Mouse (Mus musculus) liver, embryonic 14.5 days (tissue): ENCODE measurements at regions not wholly inside any gene's neighbourhood (a gene's known extent, or its start where the extent isn't known, plus 50 kb on each side); places are given as distances from the start of the nearest gene placed in this dataset.

Experiments used
- ATAC-seq: fragments of 200-750 bp; cut with Nextera tagmentation; 2 replicates; pipeline ENCODE4 v1.8.0; 2017; ENCODE audit warnings: moderate number of reproducible peaks, mild to moderate bottlenecking, moderate library complexity; ENCODE audit not compliant: insufficient read depth
- DNase-seq, 3 experiments: peaks; one replicate each; pipeline ENCODE4 v3.0.0-alpha.2; 2012 to 2013; ENCODE audit warnings: low read depth in 3 of 3, low spot score in 3 of 3
- H3K27ac ChIP-seq: fragments of 300-500 bp; sonication (generic); 2 replicates; pipeline ENCODE4 v1.5.1; 2014; ENCODE audit warnings: moderate library complexity, mild to moderate bottlenecking, control low read depth, inconsistent platforms
- H3K27me3 ChIP-seq: fragments of 300-500 bp; sonication (generic); 2 replicates; pipeline ENCODE4 v1.6.1; 2014; ENCODE audit warnings: mild to moderate bottlenecking, low read length, moderate library complexity; ENCODE audit not compliant: control insufficient read depth, insufficient read depth
- H3K36me3 ChIP-seq: fragments of 300-500 bp; sonication (generic); replicated peaks from 2 replicates; pipeline ENCODE4 v1.6.1; 2014; ENCODE audit warnings: low read depth; ENCODE audit not compliant: control insufficient read depth, insufficient read depth
- H3K4me1 ChIP-seq, 2 experiments: fragments of 200-500 bp in 1 of 2; fragments of 300-500 bp in 1 of 2; sonication (generic) in 1 of 2; replicated peaks; 2 replicates each; pipeline ENCODE4 v1.6.1; 2012 to 2014; ENCODE audit warnings: antibody characterized with exemption in 1 of 2, inconsistent platforms in 1 of 2, low read length in 1 of 2; ENCODE audit not compliant: control insufficient read depth in 2 of 2, insufficient read depth in 2 of 2
- H3K4me2 ChIP-seq: fragments of 300-500 bp; sonication (generic); 2 replicates; pipeline ENCODE4 v1.6.1; 2014; ENCODE audit warnings: low read depth, mild to moderate bottlenecking, control low read depth, moderate library complexity
- H3K4me3 ChIP-seq, 2 experiments: fragments of 200-500 bp in 1 of 2; fragments of 300-500 bp in 1 of 2; sonication (generic) in 1 of 2; 2 replicates each; pipeline ENCODE4 v1.5.1; 2012 to 2014; ENCODE audit warnings: low read depth in 2 of 2, low read length in 2 of 2, mild to moderate bottlenecking in 2 of 2, control low read depth in 1 of 2, inconsistent platforms in 1 of 2, moderate library complexity in 1 of 2; ENCODE audit not compliant: insufficient read depth in 1 of 2
- H3K9ac ChIP-seq: fragments of 300-500 bp; sonication (generic); replicated peaks from 2 replicates; pipeline ENCODE4 v1.6.1; 2014; ENCODE audit warnings: mild to moderate bottlenecking, control low read depth, moderate library complexity
- H3K9me3 ChIP-seq: fragments of 300-500 bp; sonication (generic); 2 replicates; pipeline ENCODE4 v1.6.1; 2016; ENCODE audit warnings: low read length, mixed read lengths; ENCODE audit not compliant: control insufficient read depth
- CTCF ChIP-seq: IDR thresholded peaks from 2 replicates; pipeline ENCODE4 v1.5.1; 2016; ENCODE audit warnings: antibody characterized with exemption, low read depth, control low read depth
- EP300 ChIP-seq: IDR thresholded peaks from 2 replicates; pipeline ENCODE4 v1.6.1; 2016; ENCODE audit warnings: antibody characterized with exemption, low read depth
- WGBS: fragments of 180-500 bp; shearing (Covaris S2); extraction: QIAGEN DNeasy Blood & Tissue Kit; methylation state at CpG from one replicate; pipeline ENCODE4 v1.1.7; 2014; ENCODE audit not compliant: insufficient replicate concordance; 5-methylcytosine and 5-hydroxymethylcytosine counted together

DNA sequence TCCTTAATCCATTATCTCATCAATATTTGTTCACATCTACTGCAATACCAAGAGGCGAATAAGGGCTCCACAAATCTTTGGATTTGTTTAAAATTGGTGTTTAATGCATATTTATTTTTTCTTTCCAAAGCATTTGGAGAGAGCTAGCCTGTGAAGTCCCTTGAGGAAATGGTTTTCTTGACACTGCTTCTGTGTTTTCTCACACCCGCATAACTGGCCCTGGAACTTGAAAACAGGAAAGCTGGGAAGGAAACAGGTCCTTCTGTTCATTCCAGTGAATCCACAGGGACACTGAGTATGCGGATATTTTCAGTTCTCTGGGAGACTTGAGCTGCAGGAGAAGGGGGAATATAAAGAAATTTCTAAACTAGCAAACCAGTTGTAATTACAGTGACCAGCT is 413.6 kb downstream of the Hdgfl1 start:
- no peaks in the 10 kb centered on the region for H3K9me3 ChIP-seq
- DNase-seq (no peak), ATAC-seq (no peak)
- no peak overlapping the region for H3K4me2 ChIP-seq
- no peak overlapping the region for H3K9ac ChIP-seq
- no peaks in the 10 kb centered on the region for H3K36me3 ChIP-seq
- WGBS, result 33% methylated on average over 3 of the region's 3 CpGs
- H3K27ac ChIP-seq, result no peak overlapping the region
- no peaks in the 10 kb centered on the region for H3K27me3 ChIP-seq
- H3K4me3 ChIP-seq, result no peak overlapping the region
- H3K4me1 ChIP-seq, result no peaks in the 10 kb centered on the region
- TF ChIP-seq EP300 (no peak), CTCF (no peak)

GRCm38 (mm10) chr13:26354421-26354820 is 415.5 kb downstream of the Hdgfl1 start:
- no peak overlapping the region for H3K4me2 ChIP-seq
- TF ChIP-seq EP300 (no peak), CTCF (no peak)
- no peaks in the 10 kb centered on the region for H3K9me3 ChIP-seq
- DNase-seq, result no peak
- no peaks in the 10 kb centered on the region for H3K4me1 ChIP-seq
- no peak for ATAC-seq
- H3K36me3 ChIP-seq, result no peaks in the 10 kb centered on the region
- no peak overlapping the region for H3K27ac ChIP-seq
- no peak overlapping the region for H3K9ac ChIP-seq
- no peaks in the 10 kb centered on the region for H3K27me3 ChIP-seq
- H3K4me3 ChIP-seq, result no peak overlapping the region

- H3K4me3 ChIP-seq, result no peak overlapping the region
- H3K4me2 ChIP-seq, result no peak overlapping the region
- no peaks in the 10 kb centered on the region for H3K27me3 ChIP-seq
- TF ChIP-seq EP300, result no peak
- TF ChIP-seq CTCF, result no peak
- H3K9me3 ChIP-seq, result no peaks in the 10 kb centered on the region
- 39% methylated on average over 3 of the region's 3 CpGs for WGBS
- no peaks in the 10 kb centered on the region for H3K4me1 ChIP-seq
- DNase-seq (no peak), ATAC-seq (no peak)
- no peak overlapping the region for H3K27ac ChIP-seq
- no peak overlapping the region for H3K9ac ChIP-seq
- H3K36me3 ChIP-seq, result no peaks in the 10 kb centered on the region
Observed at GRCm38 (mm10) chr13:26350510-26350909, 419.5 kb downstream of the Hdgfl1 start.

DNA sequence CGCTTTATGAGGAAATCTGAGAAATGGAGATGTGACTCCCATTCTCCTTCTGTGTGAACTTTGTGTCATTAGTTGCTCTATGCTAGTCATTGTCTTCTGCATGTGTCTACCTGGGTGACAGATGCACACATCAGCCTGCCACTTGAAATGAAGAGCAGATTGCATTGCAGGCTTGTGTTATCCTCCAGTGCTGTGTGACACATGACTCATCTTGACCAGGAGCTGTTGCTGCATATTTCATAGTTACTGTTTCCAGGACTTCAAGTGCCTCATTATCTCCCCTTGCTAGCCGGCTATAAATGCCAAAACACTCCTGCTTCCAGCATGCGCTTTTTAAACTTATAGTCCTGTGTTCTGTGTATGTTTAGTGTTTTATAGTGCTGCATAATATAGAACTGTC is 431.2 kb downstream of the Hdgfl1 start:
- DNase-seq (no peak), ATAC-seq (no peak)
- Histone ChIP-seq H3K9ac (no peak overlapping the region), H3K27ac (no peak overlapping the region), H3K4me1 (no peaks in the 10 kb centered on the region), H3K4me3 (no peak overlapping the region), H3K4me2 (no peak overlapping the region), H3K36me3 (no peaks in the 10 kb centered on the region), H3K27me3 (no peaks in the 10 kb centered on the region), H3K9me3 (no peaks in the 10 kb centered on the region)
- 55% methylated on average over 3 of the region's 3 CpGs for WGBS
- no peak for TF ChIP-seq CTCF
- no peak for TF ChIP-seq EP300

- ATAC-seq (no peak), DNase-seq (no peak)
- no peak overlapping the region for H3K27ac ChIP-seq
- H3K9ac ChIP-seq, result no peak overlapping the region
- TF ChIP-seq EP300 (no peak), CTCF (no peak)
- H3K27me3 ChIP-seq, result no peaks in the 10 kb centered on the region
- WGBS, result 61% methylated on average over 3 of the region's 3 CpGs
- H3K4me3 ChIP-seq, result no peak overlapping the region
- no peaks in the 10 kb centered on the region for H3K9me3 ChIP-seq
- no peaks in the 10 kb centered on the region for H3K36me3 ChIP-seq
- no peaks in the 10 kb centered on the region for H3K4me1 ChIP-seq
- no peak overlapping the region for H3K4me2 ChIP-seq
Observed at GRCm38 (mm10) chr13:26325066-26325465, 444.9 kb downstream of the Hdgfl1 start.

DNA sequence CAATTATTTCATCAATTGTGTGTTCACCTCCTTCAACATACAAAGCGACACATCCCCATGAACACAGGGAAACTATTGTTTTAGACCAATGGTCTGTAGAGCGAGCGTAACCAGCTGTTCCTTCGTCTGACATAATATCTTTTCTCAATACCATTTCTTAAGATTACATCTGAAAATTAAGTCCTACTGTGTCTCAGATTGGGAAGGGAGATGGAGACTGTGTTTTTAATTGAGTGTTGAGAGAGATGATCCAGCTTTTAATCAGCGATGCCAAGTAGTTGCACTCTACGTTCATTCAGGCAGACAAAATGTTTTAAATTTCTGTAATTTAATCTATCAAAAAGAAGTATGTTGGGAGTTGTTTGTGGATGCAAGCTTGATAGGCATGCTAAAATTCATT is 445.3 kb downstream of the Hdgfl1 start:
- H3K36me3 ChIP-seq, result no peaks in the 10 kb centered on the region
- WGBS, result 71% methylated on average over 6 of the region's 6 CpGs
- H3K9me3 ChIP-seq, result no peaks in the 10 kb centered on the region
- DNase-seq (no peak), ATAC-seq (no peak)
- H3K4me1 ChIP-seq, result no peaks in the 10 kb centered on the region
- no peak overlapping the region for H3K9ac ChIP-seq
- H3K4me2 ChIP-seq, result no peak overlapping the region
- H3K27ac ChIP-seq, result no peak overlapping the region
- no peaks in the 10 kb centered on the region for H3K27me3 ChIP-seq
- H3K4me3 ChIP-seq, result no peak overlapping the region
- TF ChIP-seq CTCF, result no peak
- no peak for TF ChIP-seq EP300
